Mouse (Mus musculus) spleen, adult 18-20 months (tissue): ENCODE results near the gene Kank2.
"Not testable (repeated sequence)": the region's sequence is repeated elsewhere in the genome, so short reads cannot be mapped to it uniquely, and the experiment has no call there.

ENCODE experiments used
- DNase-seq, 2 experiments: peaks; one replicate each; pipeline ENCODE4 v3.0.0; 2022; ENCODE audit warnings: mixed read lengths in 2 of 2

Gene Kank2

DNA sequence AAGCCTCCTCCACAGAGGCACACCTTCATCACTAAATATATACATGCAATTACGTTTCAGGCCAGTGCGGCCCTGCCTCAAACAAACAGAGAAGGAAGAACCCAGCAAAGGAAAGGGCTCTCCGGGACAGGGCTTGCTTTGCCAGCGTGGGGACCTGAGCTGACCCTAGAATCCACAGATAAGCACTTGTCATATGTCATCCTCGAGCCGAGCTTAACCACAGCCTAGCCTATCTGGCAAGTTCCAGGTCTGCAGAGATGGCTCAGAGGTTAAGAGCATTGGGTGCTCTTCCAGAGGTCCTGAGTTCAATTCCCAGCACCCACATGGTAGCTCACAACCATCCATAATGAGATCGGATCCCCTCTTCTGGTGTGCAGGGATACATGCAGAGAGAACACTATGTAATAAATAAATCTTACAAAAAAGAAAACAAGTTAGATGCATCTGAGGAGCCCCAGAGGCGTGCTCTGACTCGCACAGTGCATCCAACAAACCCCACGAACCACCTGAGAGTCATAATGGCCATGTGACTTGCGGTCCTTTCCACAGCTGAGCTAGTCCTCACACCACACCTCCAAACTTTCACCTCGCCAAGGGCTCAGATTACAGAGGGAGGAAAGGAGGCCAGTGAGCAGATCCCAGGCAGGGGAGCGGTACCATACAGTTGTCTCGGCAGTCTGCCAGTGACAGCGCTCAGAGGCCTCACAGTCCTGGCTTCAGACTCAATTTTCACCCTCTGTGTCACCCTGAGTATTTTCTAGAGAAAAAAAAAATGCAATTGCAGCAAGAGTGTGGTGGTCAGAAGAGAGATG is 16.7 kb downstream of the Kank2 start:
- DNase-seq: no peak

DNA sequence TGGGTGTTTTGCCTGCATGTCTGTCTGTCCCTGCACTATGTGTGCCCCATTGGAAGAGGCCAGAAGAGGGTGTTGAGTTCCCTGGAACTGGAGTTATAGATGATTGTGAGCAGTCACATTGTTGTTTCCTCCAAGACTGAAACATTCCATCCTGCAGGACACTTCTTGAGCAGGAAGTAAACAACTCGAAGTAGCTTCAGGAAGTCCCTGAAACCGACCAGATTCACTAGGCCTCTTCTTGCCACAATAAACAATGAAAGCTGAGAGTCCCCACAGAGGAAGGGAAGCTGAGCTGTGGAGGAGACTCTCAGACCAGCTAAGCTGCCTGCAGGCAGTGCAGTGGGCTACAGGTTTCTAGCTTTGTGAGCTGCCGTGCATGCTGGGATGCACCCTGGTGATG is 20.8 kb downstream of the Kank2 start:
- no peak for DNase-seq

DNA sequence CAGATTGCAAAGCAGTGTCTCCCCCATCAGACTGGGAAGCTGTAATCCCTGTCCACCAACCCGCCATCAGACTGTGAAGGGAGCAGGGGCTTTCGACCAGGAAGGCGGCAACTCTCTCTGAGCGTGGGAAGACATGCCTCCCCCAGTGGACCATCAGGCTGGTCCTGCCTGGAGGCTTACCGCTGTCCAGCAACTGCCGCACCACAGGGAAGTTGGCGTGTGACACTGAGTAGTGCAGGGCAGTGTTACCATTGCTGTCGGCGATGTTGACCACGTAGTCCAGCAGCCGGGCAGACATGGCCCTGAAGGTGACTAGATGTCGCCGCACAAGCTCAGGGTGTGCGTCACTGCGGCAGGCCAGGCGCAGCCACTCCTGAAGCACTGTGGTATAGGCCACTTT is 24.2 kb downstream of the Kank2 start:
- DNase-seq: no peak

GRCm38 (mm10) chr9:21773396-21773795 is 25.1 kb downstream of the Kank2 start:
- not testable (repeated sequence) for DNase-seq

DNA sequence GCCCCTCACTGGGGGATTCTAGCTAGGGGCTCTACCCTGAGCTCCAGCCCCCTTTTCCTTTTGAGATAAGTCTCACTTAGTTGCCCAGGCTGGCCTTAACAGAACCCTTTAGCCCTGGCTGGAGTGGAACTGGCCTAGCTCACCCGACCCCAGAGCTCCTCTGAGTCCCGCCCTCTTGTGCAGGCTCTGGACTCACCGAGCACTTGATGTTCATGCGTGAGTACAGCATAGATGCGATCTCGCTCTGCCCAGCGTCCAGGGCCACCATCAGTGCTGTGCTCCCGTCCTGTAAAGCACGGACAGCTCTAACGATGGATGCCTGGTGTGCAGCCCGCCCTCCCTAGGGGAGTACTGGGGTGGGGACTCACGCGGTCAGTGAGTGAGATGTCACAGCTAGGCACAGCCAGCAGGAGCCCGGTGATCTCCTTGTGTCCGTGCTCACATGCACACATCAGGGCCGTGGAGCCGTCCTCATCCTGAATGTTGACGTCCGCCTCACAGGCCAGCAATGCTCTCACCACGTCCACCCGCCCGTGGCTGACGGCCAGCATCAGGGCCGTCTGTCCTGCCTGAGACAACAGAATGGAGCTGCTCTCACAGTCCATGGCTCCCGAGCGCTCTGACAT is 28.9 kb downstream of the Kank2 start:
- no peak for DNase-seq

DNA sequence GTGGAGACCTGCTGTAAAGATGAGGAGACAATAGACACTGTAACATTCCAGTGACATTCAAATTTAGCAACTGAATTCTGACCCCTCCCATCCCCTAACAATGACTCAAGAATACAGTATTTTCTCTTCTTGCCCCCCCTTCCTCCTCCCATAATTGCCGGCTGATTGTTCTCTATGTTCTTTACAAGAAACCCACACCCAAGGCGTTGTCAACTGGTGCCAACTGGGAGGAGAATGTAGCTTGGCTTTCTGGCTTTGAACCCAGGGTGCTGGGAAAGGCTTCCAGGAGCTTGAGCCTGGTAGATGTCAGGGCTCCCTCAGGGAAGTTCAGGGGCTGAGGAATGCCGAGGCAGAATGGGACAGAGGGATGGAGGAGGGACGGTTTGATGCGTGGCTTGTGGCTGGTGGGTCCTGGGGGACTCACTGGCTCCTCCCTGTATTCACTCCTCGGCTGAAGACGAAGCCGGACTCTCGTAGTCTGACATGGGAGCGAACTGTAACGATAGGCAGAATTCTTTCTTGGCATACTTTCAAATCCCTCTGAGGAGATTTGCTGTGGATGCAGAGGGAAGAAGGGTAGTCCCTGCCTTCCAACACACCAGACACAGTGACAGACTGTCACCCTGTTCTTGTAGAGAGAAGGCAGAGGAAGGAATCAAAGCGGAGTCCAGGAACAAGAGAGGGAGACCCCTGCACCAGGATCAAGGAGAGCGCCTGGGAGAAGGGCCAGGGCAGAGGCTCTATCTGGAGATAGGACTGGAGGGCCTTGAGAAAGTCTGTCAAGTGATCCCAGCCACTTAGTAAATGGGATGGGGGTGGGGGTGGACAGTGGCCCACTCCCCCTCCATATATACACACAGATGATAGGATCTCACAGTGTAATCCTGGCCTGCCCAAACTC is 29.8 kb downstream of the Kank2 start:
- DNase-seq: no peak

DNA sequence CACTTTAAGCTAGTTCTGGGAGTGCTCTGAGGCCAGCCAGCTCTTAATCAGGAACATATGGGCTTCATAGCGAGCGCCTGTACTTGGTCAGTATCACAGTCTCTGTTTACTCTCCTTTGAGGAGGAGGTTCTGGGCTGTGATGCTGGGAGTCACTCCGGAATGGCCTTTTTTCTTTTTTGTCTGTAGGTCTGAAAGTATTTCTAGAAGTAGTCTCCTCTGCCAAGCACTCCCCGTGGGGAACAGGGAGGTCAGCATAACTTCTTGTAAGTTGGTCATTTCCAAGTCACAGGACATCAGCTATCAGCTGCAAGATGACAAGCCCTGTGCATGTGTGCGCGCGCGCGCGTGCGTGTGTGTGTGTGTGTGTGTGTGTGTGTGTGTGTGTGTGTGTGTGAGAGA is 30.6 kb downstream of the Kank2 start:
- no peak for DNase-seq

- no peak for DNase-seq
These were observed 34.2 kb downstream of the Kank2 start for GRCm38 (mm10) chr9:21764084-21764999.

GRCm38 (mm10) chr9:21762135-21762534 is 36.4 kb downstream of the Kank2 start:
- DNase-seq: no peak

GRCm38 (mm10) chr9:21760155-21761088 is 38.1 kb downstream of the Kank2 start, which contains the start of gene Spc24:
Spc24 (minus strand) TSS chr9:21760303.
- DNase-seq: peak; percentile 89 to 93

DNA sequence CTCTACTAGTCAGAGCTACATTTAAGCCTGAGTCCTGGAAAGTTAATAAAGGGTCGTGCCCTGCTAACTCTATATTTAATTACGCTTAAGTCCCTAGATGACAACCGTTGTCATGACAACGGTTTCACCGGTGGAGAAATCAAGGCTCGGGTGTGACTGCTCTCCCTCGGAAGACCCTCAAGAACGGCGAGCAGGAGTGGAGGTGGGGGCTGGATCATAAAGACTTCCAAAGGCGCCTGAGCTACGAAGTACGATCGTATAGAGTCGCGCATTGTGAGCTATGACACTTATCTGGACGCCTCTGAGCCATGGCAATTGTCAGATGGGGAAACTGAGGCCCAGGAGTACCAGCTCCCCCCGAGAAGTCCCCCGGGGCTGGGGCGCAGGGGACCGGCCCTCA is 38.8 kb downstream of the Kank2 start:
- DNase-seq: no peak

DNA sequence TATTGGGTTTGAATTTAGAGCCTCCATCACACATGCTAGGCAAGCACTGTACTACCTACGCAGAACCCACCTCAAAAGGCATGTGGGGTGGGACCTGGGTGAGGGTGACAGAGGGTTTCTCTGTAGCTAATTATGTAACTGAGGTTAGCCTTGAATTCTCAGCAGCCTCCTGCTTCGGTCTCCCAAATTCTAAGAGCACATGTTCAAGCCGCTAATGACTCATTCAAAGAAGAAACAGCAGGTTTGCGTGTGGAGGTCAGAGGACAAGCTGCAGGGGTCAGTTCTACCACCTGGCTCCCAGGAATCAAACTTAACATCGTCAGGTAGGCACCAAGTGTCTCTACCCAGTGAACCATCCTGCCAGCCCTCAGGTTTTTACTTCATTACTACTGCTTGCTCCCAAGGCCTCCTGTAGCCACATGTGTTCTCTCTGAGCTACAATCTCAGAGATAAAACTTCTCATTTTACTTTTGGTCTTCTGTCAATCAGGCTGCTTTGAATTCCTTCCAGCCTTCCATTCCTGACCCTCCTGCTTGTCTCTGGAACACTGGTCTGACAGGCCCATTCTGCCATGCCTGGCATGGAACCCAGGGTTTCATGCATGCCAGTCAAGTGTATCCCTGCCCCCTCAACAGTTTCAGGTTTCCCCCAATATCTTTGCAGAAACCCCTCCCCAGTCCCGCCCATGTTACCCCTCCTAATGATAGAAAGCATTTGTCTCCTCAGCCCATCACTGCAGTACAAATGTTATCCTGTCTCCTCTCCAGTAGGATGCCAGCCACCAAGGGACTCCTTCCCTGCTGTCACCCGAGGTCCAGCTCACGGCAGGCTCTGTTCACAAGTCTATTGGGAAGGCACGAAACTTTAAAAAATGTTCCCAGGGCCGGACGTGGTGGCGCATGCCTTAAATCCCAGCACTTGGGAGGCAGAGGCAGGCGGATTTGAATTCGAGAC is 39.7 kb downstream of the Kank2 start:
- DNase-seq: no peak

- no peak for DNase-seq
These were observed 43.8 kb downstream of the Kank2 start for GRCm38 (mm10) chr9:21754516-21755321.

DNA sequence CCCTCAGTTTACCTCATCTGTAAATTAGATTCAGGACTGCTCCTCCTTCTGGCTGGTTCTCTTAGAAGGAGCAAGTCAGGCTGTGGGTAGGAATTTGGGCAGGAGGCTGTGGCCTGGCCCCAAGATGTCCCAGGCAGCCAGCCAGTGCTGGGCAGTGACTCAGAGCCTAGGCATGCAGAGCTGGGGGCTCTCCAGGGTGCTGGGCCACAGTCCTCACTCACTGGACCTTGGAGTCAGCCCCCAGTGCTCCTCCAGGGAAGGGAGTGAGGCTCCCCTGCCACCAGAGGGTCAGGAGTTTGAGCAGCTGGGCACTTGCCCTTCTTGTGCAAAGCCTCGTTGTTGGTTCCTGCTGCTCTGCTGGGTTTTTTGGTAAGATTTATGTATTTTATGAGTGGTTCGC is 44.5 kb downstream of the Kank2 start:
- DNase-seq: no peak

DNA sequence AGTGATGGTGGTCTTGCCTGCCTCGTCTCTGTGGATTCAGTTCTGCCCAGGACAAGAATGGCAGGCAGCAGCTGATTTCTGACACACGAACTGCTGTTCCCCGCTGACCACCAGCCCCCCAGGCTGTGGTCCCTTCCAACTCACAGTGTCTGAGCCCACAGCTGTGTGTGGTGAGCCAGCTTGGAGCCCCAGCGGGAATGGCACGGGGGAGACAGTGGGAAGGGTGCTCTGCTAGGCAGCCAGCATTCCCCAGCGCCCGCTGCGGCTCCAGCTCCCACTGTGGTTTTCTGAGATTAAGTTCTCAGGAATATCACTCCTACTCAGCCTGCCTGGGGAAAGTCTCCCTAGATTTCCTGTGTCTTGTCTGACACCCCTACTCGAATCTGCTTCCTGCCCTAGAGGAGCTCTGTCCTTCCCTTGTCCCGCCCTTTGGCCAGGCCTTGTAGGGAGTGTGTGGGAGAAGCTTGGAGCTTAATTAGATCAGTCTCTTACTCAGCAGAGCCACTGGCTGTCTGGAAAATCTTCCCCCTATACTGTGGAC is 46.2 kb downstream of the Kank2 start:
- DNase-seq: no peak

GRCm38 (mm10) chr9:21751347-21751746 is 47.2 kb downstream of the Kank2 start:
- DNase-seq: no peak

- DNase-seq: no peak
These were observed 48.2 kb downstream of the Kank2 start for GRCm38 (mm10) chr9:21750370-21750769.

DNA sequence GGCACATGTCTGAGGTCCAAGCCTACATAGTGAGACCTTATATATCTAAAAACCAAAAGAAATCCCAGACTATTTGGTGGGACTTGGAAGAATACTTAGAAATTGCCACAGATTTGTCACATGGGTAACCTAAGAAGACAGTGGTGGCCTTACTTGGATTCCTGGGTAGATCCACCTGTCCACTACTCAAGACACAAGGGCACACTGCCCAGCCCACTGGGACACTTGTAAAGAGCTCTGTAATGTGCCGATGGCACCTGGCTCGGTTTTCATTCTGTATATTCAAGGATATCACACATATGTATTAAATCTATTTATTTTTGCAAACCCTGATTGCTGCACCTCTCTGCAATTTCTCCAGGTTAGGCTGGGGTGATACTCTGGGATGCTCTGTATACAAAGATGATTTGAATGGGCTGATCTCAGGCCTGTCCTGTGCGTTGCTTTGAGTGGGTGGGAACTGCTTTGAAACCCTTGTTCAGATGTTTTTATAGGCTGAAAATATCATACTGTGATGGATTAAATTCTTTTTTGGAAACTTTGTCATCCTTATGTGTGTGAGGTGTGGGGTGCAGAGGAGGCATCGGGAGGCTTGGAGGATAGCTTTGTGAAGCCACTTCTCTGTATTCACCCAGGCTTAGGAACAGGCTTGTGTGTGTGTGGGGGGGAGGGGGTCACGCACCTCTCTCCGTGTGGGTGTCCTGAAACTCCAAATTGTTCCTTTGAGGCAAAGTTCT is 49.0 kb downstream of the Kank2 start:
- no peak for DNase-seq
